Mouse (Mus musculus) CH12.LX (cell line): ENCODE data around the gene Ifitm5. TPM values are rescaled to one million over a fixed set of nuclear protein-coding genes. Genes with fewer than 3 reads are reported as not detected.

Source experiments
- DNase-seq: peaks from one replicate; pipeline ENCODE4 v3.0.0-alpha.2; 2013; ENCODE audit errors: extremely low read depth
- H3K27ac ChIP-seq: 2 replicates; pipeline ENCODE4 v1.5.1; 2012; ENCODE audit warnings: low read depth, mild to moderate bottlenecking, control low read depth, moderate library complexity; ENCODE audit not compliant: insufficient read depth
- H3K27me3 ChIP-seq: replicated peaks from 2 replicates; pipeline ENCODE3; 2012; ENCODE audit warnings: inconsistent platforms
- H3K36me3 ChIP-seq, 2 experiments: replicated peaks in 1 of 2; 2 replicates each; pipeline versions ENCODE3 to v1.6.1; 2012; ENCODE audit warnings: inconsistent platforms in 1 of 2, low read length in 1 of 2, mild to moderate bottlenecking in 1 of 2, mixed read lengths in 1 of 2, moderate library complexity in 1 of 2; ENCODE audit not compliant: control insufficient read depth in 1 of 2, insufficient read depth in 1 of 2
- H3K4me1 ChIP-seq, 2 experiments: 2 replicates each; pipeline ENCODE4 v1.6.1; 2012; ENCODE audit warnings: inconsistent platforms in 1 of 2, moderate library complexity in 1 of 2; ENCODE audit not compliant: insufficient read depth in 2 of 2, control insufficient read depth in 1 of 2
- H3K4me2 ChIP-seq: 2 replicates; pipeline ENCODE4 v1.6.1; 2012; ENCODE audit warnings: low read depth, mild to moderate bottlenecking, control low read depth; ENCODE audit not compliant: poor library complexity, insufficient read depth, severe bottlenecking
- H3K4me3 ChIP-seq, 3 experiments: fragments of 150-350 bp in 1 of 3; sonication (generic) in 1 of 3; replicated peaks in 1 of 3; 2 replicates each; pipeline versions ENCODE3 to v1.5.1; 2011 to 2012; ENCODE audit warnings: low read depth in 2 of 3, low read length in 2 of 3, mild to moderate bottlenecking in 2 of 3, moderate library complexity in 2 of 3, control low read depth in 1 of 3, improper control_type of control experiment in 1 of 3, inconsistent platforms in 1 of 3, mixed read lengths in 1 of 3; ENCODE audit not compliant: poor library complexity in 1 of 3
- H3K79me2 ChIP-seq: replicated peaks from 2 replicates; pipeline ENCODE4 v1.6.1; 2012; ENCODE audit warnings: mild to moderate bottlenecking, moderate library complexity; ENCODE audit not compliant: control insufficient read depth, poor library complexity, insufficient read depth, severe bottlenecking; ENCODE audit errors: extremely low read depth
- H3K9ac ChIP-seq: 2 replicates; pipeline ENCODE4 v1.6.1; 2012; ENCODE audit warnings: low read depth, mild to moderate bottlenecking, control low read depth, moderate library complexity; ENCODE audit not compliant: insufficient read depth
- H3K9me3 ChIP-seq: replicated peaks from 2 replicates; pipeline ENCODE3; 2012; ENCODE audit warnings: low read length, inconsistent platforms, mixed read lengths
- CHD1 ChIP-seq: IDR thresholded peaks from 2 replicates; pipeline ENCODE4 v1.6.1; 2012; ENCODE audit warnings: low read depth, low read length, improper control_type of control experiment, inconsistent platforms
- ELF1 ChIP-seq: IDR thresholded peaks from 2 replicates; pipeline ENCODE4 v1.6.1; 2014; ENCODE audit warnings: low read depth, mild to moderate bottlenecking, inconsistent platforms, low read length, improper control_type of control experiment
- HCFC1 ChIP-seq: IDR thresholded peaks from 2 replicates; pipeline ENCODE4 v1.6.1; 2012; ENCODE audit warnings: low read depth, mild to moderate bottlenecking, inconsistent platforms, low read length, improper control_type of control experiment
- IRF4 ChIP-seq: IDR thresholded peaks from 2 replicates; pipeline ENCODE4 v1.6.1; 2014; ENCODE audit warnings: low read depth, mild to moderate bottlenecking, inconsistent platforms, low read length, improper control_type of control experiment
- JUND ChIP-seq: conservative IDR thresholded peaks from 2 replicates; pipeline ENCODE4 v1.6.1; 2011; ENCODE audit warnings: low read depth, low read length, improper control_type of control experiment
- MAFK ChIP-seq: IDR thresholded peaks from 2 replicates; pipeline ENCODE4 v1.6.1; 2011; ENCODE audit warnings: low read length, improper control_type of control experiment; ENCODE audit not compliant: insufficient replicate concordance
- MAX ChIP-seq: IDR thresholded peaks from 2 replicates; pipeline ENCODE4 v1.6.1; 2011; ENCODE audit warnings: low read length, improper control_type of control experiment
- MAZ ChIP-seq: IDR thresholded peaks from 2 replicates; pipeline ENCODE4 v1.6.1; 2012; ENCODE audit warnings: low read depth, mild to moderate bottlenecking, inconsistent platforms, low read length, improper control_type of control experiment, moderate library complexity
- MXI1 ChIP-seq: IDR thresholded peaks from 2 replicates; pipeline ENCODE4 v1.6.1; 2011; ENCODE audit warnings: mild to moderate bottlenecking, low read depth, low read length, improper control_type of control experiment
- MYC ChIP-seq: IDR thresholded peaks from 2 replicates; pipeline ENCODE4 v1.6.1; 2011; ENCODE audit warnings: low read depth, mild to moderate bottlenecking, improper control_type of control experiment, low read length
- NELFE ChIP-seq: IDR thresholded peaks from 2 replicates; pipeline ENCODE4 v1.6.1; 2011; ENCODE audit warnings: low read depth, low read length, improper control_type of control experiment
- PAX5 ChIP-seq: IDR thresholded peaks from 2 replicates; pipeline ENCODE4 v1.6.1; 2012; ENCODE audit warnings: low read length, inconsistent platforms, mixed read lengths
- POLR2A ChIP-seq: IDR thresholded peaks from 2 replicates; pipeline ENCODE4 v1.6.1; 2011; ENCODE audit warnings: low read depth, mild to moderate bottlenecking, improper control_type of control experiment, low read length
- POLR2AphosphoS2 ChIP-seq: IDR thresholded peaks from 2 replicates; pipeline ENCODE4 v1.6.1; 2011; ENCODE audit warnings: low read depth, low read length, improper control_type of control experiment
- RCOR1 ChIP-seq: conservative IDR thresholded peaks from 2 replicates; pipeline ENCODE4 v1.6.1; 2012; ENCODE audit warnings: low read depth, mild to moderate bottlenecking, inconsistent platforms, low read length, improper control_type of control experiment
- SIN3A ChIP-seq: IDR thresholded peaks from 2 replicates; pipeline ENCODE4 v1.6.1; 2012; ENCODE audit warnings: low read length, improper control_type of control experiment, inconsistent platforms
- SMC3 ChIP-seq: IDR thresholded peaks from 2 replicates; pipeline ENCODE4 v1.6.1; 2011; ENCODE audit warnings: low read depth, low read length, improper control_type of control experiment
- TBP ChIP-seq: conservative IDR thresholded peaks from 2 replicates; pipeline ENCODE4 v1.6.1; 2011; ENCODE audit warnings: low read depth, low read length, improper control_type of control experiment
- TCF12 ChIP-seq: IDR thresholded peaks from 2 replicates; pipeline ENCODE4 v1.6.1; 2014; ENCODE audit warnings: low read depth, mild to moderate bottlenecking, inconsistent platforms, low read length, improper control_type of control experiment
- USF1 ChIP-seq: IDR thresholded peaks from 2 replicates; pipeline ENCODE4 v1.6.1; 2014; ENCODE audit warnings: low read depth, mild to moderate bottlenecking, inconsistent platforms, low read length, improper control_type of control experiment
- ZC3H11A ChIP-seq: IDR thresholded peaks from 2 replicates; pipeline ENCODE4 v1.6.1; 2012; ENCODE audit warnings: low read depth, mild to moderate bottlenecking, inconsistent platforms, low read length, improper control_type of control experiment
- ZKSCAN1 ChIP-seq: IDR thresholded peaks from 2 replicates; pipeline ENCODE4 v1.6.1; 2012; ENCODE audit warnings: low read depth, inconsistent platforms, low read length, improper control_type of control experiment, borderline replicate concordance
- ZMIZ1 ChIP-seq: IDR thresholded peaks from 2 replicates; pipeline ENCODE4 v1.6.1; 2012; ENCODE audit warnings: low read depth, mild to moderate bottlenecking, inconsistent platforms, low read length, improper control_type of control experiment
- ZNF384 ChIP-seq: IDR thresholded peaks from 2 replicates; pipeline ENCODE4 v1.6.1; 2012; ENCODE audit warnings: low read depth, low read length, improper control_type of control experiment, inconsistent platforms
- dilution Hi-C: fragments of 300-500 bp; cut with MboI; formaldehyde crosslinking; loops from 2 replicates; pipeline ENCODE4 v1.14.3; 2020; ENCODE audit warnings: low sequenced_read_pairs; ENCODE audit not compliant: extremely low pct_unique_long_range_greater_than_20kb, extremely low pct_ligation_motif_present
- in situ Hi-C: fragments of 300-500 bp; cut with MboI; formaldehyde crosslinking; loops from 3 replicates; pipeline ENCODE4 v1.14.3; 2019; ENCODE audit warnings: low sequenced_read_pairs, low pct_ligation_motif_present, low pct_unique_long_range_greater_than_20kb, mixed read lengths
- polyA plus RNA-seq: library from polyadenylated mRNA; unstranded; fragments of >175 nt; gene quantifications from 2 replicates; pipeline ENCODE4 v1.2.1, GENCODE M21; 2012; ENCODE audit warnings: low read depth; ENCODE audit not compliant: insufficient read length
- total RNA-seq, 2 experiments: library from RNA; depleted of rRNA; stranded (reverse); fragments of 300-350 nt in 1 of 2; fragments of >200 nt in 1 of 2; gene quantifications; 2 replicates each; pipeline ENCODE4 v1.2.3; 2012 to 2014

The Ifitm5 gene
- total and polyA plus RNA-seq, 3 experiments, result 0.68 to 0.71 TPM; not detected in 1

GRCm38 (mm10) chr7:140956556-140956869, 6.4 kb upstream of the Ifitm5 start:
- TF ChIP-seq ZKSCAN1 (no peak), ZC3H11A (no peak), NELFE (no peak), ZNF384 (no peak), MAX (no peak), SIN3A (no peak), IRF4 (no peak), JUND (no peak), PAX5 (no peak), RCOR1 (no peak), SMC3 (no peak), HCFC1 (no peak), ZMIZ1 (no peak), TBP (no peak)
- TF ChIP-seq, all 38 proteins: peak for 0
- in situ Hi-C loops, result loop anchor here (5.0 kb wide), 2 partner anchors 56 to 96 kb away; partner anchors contain the start of gene Ifitm3
- Histone ChIP-seq H3K4me1 (peaks cover 3 to 42% of the 10 kb centered on the region in 2 experiments), H3K27ac (peak overlapping the region; percentile 78; the same call in 1 of the 2 replicates), H3K36me3 (peaks cover 0 to 23% of the 10 kb centered on the region in 2 experiments), H3K4me2 (no peak overlapping the region), H3K4me3 (peak overlapping the region; percentile 66 to 78 (median 69)), H3K9me3 (no peaks in the 10 kb centered on the region), H3K79me2 (peaks cover 5% of the 10 kb centered on the region; the same call in 1 of the 2 replicates), H3K9ac (peak overlapping the region; percentile 36; the same call in 1 of the 2 replicates), H3K27me3 (no peaks in the 10 kb centered on the region)
- dilution Hi-C loops, result no loop called here
- DNase-seq, result no peak

- Histone ChIP-seq H3K27ac (peak within 1 kb of the TSS; percentile 78), H3K4me2 (peak within 1 kb of the TSS; percentile 48), H3K79me2 (peaks cover 5% of the 10 kb centered on the region; the same call in 1 of the 2 replicates), H3K4me3 (peak within 1 kb of the TSS; percentile 66 to 78 (median 69)), H3K9ac (peak within 1 kb of the TSS; percentile 36), H3K9me3 (no peaks in the 10 kb centered on the region), H3K36me3 (peaks cover 0 to 28% of the 10 kb centered on the region in 2 experiments), H3K4me1 (peaks cover 3 to 47% of the 10 kb centered on the region in 2 experiments), H3K27me3 (no peaks in the 10 kb centered on the region)
- DNase-seq, result peak; percentile 86
- dilution Hi-C loops (no loop called here), in situ Hi-C loops (loop anchor here (5.0 kb wide), 2 partner anchors 56 to 96 kb away; partner anchors contain the start of gene Ifitm3)
- TF ChIP-seq POLR2A (peak; percentile 70), ELF1 (0 out of 2 replicates have a peak, but pooled peaks have one; percentile 9), SMC3 (no peak), SIN3A (0 out of 2 replicates have a peak, but pooled peaks have one; percentile 16), USF1 (no peak), TCF12 (0 out of 2 replicates have a peak, but pooled peaks have one; percentile 15), MAZ (no peak), MXI1 (no peak; the same call in 1 of the 2 replicates), TBP (peak; percentile 39; the same call in 1 of the 2 replicates), MYC (0 out of 2 replicates have a peak, but pooled peaks have one; percentile 39), CHD1 (0 out of 2 replicates have a peak, but pooled peaks have one; percentile 10), ZMIZ1 (no peak), HCFC1 (0 out of 2 replicates have a peak, but pooled peaks have one; percentile 13), MAFK (no peak), POLR2AphosphoS2 (no peak)
Measured at GRCm38 (mm10) chr7:140955758-140956555, 5.9 kb upstream of the Ifitm5 start, which contains the start of the genes Gm45717 and Ifitm2. Gene Gm45717, minus strand, starts transcription at chr7:140955937. Gene Ifitm2, minus strand, starts transcription at chr7:140955987.
